Mouse (Mus musculus): ENCODE results near the gene Marveld1. TPM values are rescaled to one million over a fixed set of nuclear protein-coding genes. Genes with fewer than 3 reads are reported as not detected.

The Marveld1 gene
- total and polyA plus RNA-seq, 3 experiments = 9.7 to 24.4 TPM; not detected in 1

DNA sequence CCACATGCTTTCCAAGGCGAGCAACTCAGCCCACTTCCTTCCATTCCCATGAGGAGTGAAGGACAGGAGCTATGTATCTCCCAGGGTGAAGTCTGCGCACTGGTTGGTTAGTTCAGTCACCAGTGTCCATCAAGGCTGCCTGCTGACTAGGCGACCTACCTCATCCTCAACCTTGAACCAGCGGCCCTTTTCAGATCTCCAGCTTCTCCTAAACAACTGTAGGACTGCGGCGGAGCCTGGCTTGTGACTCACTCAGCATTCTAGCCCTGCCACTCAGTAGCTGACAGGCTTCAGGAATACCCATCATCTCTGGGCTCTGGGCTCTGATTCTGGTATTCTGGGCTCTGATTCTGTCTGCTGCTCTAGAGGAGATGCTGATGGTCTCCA is 21.0 kb upstream of the Marveld1 start:
- Histone ChIP-seq H3K36me3 (ENCODE audit: control insufficient read depth in 1 of 2, insufficient read depth in 2 of 2, low read length in 2 of 2) (peaks cover 3 to 44% of the 10 kb centered on the region in 2 experiments; a peak in 3 of 4 replicates), H3K4me3 (ENCODE audit: control insufficient read depth in 1 of 2, insufficient read depth in 1 of 2, low read depth in 2 of 2, low read length in 2 of 2) (no peak overlapping the region), H3K9ac (ENCODE audit: control insufficient read depth, low read depth, low read length, poor library complexity, severe bottlenecking) (no peak overlapping the region), H3K9me3 (replicated peaks; ENCODE audit: insufficient read depth, low read length) (no peaks in the 10 kb centered on the region), H3K27me3 (ENCODE audit: control insufficient read depth in 1 of 2, insufficient read depth in 2 of 2, low read length in 2 of 2) (no peaks in the 10 kb centered on the region), H3K27ac (ENCODE audit: control insufficient read depth, low read depth, low read length) (peak overlapping the region; percentile 6; the same call in 1 of the 2 replicates), H3K4me1 (ENCODE audit: control insufficient read depth in 1 of 2, insufficient read depth in 2 of 2, low read length in 2 of 2) (peaks cover 20 to 47% of the 10 kb centered on the region in 2 experiments), H3K79me2 (ENCODE audit: control insufficient read depth, insufficient read depth, low read length, poor library complexity) (peaks cover 6% of the 10 kb centered on the region)
- TF ChIP-seq EP300 (IDR thresholded peaks at IDR 0.05; ENCODE audit: low read depth in 1 of 2, low read length in 2 of 2) = no peak
- TF ChIP-seq MYB (IDR thresholded peaks at IDR 0.05; ENCODE audit: low read depth, low read length) = no peak
- no peak for TF ChIP-seq UBTF (IDR thresholded peaks at IDR 0.05; ENCODE audit: borderline replicate concordance, insufficient read depth, low read depth, low read length)
- no peak for DNase-seq (ENCODE audit: low read depth, low spot score)

DNA sequence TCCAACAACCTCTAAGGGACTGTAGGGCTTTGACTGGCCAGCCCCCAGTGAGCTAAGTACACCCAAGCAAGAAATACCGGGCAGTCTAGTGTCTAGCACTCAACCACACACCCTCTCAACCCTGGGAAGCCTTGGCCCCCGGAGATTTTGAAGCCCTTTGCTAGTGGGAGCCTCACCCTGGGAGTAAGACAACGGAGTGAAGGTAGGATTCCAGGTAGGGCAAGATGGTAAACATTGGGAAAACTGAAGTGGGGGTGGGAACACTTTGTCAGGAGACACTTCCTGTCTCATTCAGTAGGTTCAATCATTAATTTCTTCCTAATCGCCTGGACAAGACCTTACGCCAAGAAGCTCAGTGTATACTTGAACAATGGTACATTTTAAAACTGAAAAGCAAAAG is 20.2 kb upstream of the Marveld1 start:
- H3K4me3 ChIP-seq (ENCODE audit: control insufficient read depth in 1 of 2, insufficient read depth in 1 of 2, low read depth in 2 of 2, low read length in 2 of 2) = no peak overlapping the region

DNA sequence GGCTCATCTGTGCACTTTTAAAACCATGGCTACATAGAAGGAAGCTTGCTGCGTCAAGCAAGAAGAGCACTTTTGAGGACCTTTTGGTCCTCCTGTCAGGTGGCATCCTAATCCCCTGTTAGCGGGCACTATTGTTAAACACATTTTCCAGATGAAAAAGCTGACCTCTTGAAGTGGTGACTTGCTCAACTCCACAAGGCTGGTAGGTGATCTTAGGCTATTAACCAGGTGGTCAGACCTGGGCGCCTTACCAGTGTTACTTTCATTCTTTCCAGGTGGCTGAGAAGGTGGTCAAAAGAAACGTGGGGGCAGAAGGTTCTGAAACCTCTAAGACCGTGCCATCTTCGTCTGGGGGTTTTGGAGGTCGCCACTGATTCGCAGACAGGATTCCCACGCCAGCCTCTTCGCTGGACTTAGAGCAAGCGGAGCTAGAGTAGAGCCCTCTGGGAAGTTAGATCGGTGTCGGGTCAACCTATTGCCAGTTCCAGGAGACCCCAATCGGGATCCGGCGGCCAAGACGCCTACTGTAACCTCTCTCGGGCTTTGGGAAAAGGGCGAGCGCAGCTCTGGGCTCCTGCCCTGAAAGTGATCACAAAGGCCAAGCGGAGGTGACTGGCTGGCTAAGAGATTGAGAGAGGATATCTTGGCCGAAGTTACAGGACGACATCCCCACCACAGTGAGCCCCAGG is 19.0 kb upstream of the Marveld1 start:
- TF ChIP-seq UBTF (IDR thresholded peaks at IDR 0.05; ENCODE audit: borderline replicate concordance, insufficient read depth, low read depth, low read length) (no peak), ZKSCAN1 (IDR thresholded peaks at IDR 0.05; ENCODE audit: low read depth, low read length) (no peak), POLR2A (IDR thresholded peaks at IDR 0.05; ENCODE audit: control insufficient read depth in 1 of 2, insufficient read depth in 1 of 2, low read depth in 1 of 2, low read length in 2 of 2, poor library complexity in 1 of 2) (no peak), MYC (IDR thresholded peaks at IDR 0.05; ENCODE audit: low read depth, low read length) (no peak), CHD2 (IDR thresholded peaks at IDR 0.05; ENCODE audit: low read length) (no peak), USF1 (IDR thresholded peaks at IDR 0.05; ENCODE audit: low read depth, low read length) (no peak), EP300 (IDR thresholded peaks at IDR 0.05; ENCODE audit: low read depth in 1 of 2, low read length in 2 of 2) (no peak)

More for the DNA sequence above, 20.2 kb upstream of the Marveld1 start:
- TF ChIP-seq ZC3H11A (IDR thresholded peaks at IDR 0.05; ENCODE audit: low read depth, low read length) = no peak
- TF ChIP-seq SIN3A (IDR thresholded peaks at IDR 0.05; ENCODE audit: low read length) = no peak
- TF ChIP-seq CHD1 (IDR thresholded peaks at IDR 0.05; ENCODE audit: low read depth, low read length) = no peak
- TF ChIP-seq ZNF384 (IDR thresholded peaks at IDR 0.05; ENCODE audit: low read depth, low read length) = no peak
- TF ChIP-seq MEF2A (IDR thresholded peaks at IDR 0.05; ENCODE audit: extremely low read depth, insufficient replicate concordance, low read depth, low read length, poor library complexity, severe bottlenecking) = no peak
- TF ChIP-seq HCFC1 (IDR thresholded peaks at IDR 0.05; ENCODE audit: low read depth, low read length) = no peak
- no peak for TF ChIP-seq ETS1 (IDR thresholded peaks at IDR 0.05; ENCODE audit: low read depth, low read length)
- no peak for TF ChIP-seq KAT2A (conservative IDR thresholded peaks at IDR 0.05; ENCODE audit: low read depth, low read length)
- TF ChIP-seq CTCF (IDR thresholded peaks at IDR 0.05 in 2 of 3, conservative IDR thresholded peaks at IDR 0.05 in 1 of 3; ENCODE audit: control insufficient read depth in 1 of 3, insufficient read depth in 1 of 3, low read depth in 2 of 3, low read length in 3 of 3, poor library complexity in 1 of 3, severe bottlenecking in 1 of 3) = no peak
- TF ChIP-seq EP300 (IDR thresholded peaks at IDR 0.05; ENCODE audit: low read depth in 1 of 2, low read length in 2 of 2) = no peak
- no peak for TF ChIP-seq MAX (IDR thresholded peaks at IDR 0.05; ENCODE audit: low read length)
- no peak for TF ChIP-seq ZKSCAN1 (IDR thresholded peaks at IDR 0.05; ENCODE audit: low read depth, low read length)
- no peak for TF ChIP-seq MYC (IDR thresholded peaks at IDR 0.05; ENCODE audit: low read depth, low read length)
- TF ChIP-seq GATA1 (IDR thresholded peaks at IDR 0.05; ENCODE audit: low read depth, low read length) = no peak
- no peak for DNase-seq (ENCODE audit: low read depth, low spot score)
- H3K4me1 ChIP-seq (ENCODE audit: control insufficient read depth in 1 of 2, insufficient read depth in 2 of 2, low read length in 2 of 2) = peaks cover 20 to 48% of the 10 kb centered on the region in 2 experiments
- H3K9ac ChIP-seq (ENCODE audit: control insufficient read depth, low read depth, low read length, poor library complexity, severe bottlenecking) = no peak overlapping the region
- no peak overlapping the region for H3K27ac ChIP-seq (ENCODE audit: control insufficient read depth, low read depth, low read length)
- peaks cover 6% of the 10 kb centered on the region for H3K79me2 ChIP-seq (ENCODE audit: control insufficient read depth, insufficient read depth, low read length, poor library complexity)
- no peaks in the 10 kb centered on the region for H3K9me3 ChIP-seq (replicated peaks; ENCODE audit: insufficient read depth, low read length)
- peaks cover 0 to 47% of the 10 kb centered on the region in 2 experiments; a peak in 2 of 4 replicates for H3K36me3 ChIP-seq (ENCODE audit: control insufficient read depth in 1 of 2, insufficient read depth in 2 of 2, low read length in 2 of 2)
- no peaks in the 10 kb centered on the region for H3K27me3 ChIP-seq (ENCODE audit: control insufficient read depth in 1 of 2, insufficient read depth in 2 of 2, low read length in 2 of 2)

More for the DNA sequence above, 19.0 kb upstream of the Marveld1 start:
- Histone ChIP-seq H3K79me2 (ENCODE audit: control insufficient read depth, insufficient read depth, low read length, poor library complexity) (peaks cover 6% of the 10 kb centered on the region), H3K36me3 (ENCODE audit: control insufficient read depth in 1 of 2, insufficient read depth in 2 of 2, low read length in 2 of 2) (peaks cover 0 to 47% of the 10 kb centered on the region in 2 experiments; a peak in 2 of 4 replicates), H3K9ac (ENCODE audit: control insufficient read depth, low read depth, low read length, poor library complexity, severe bottlenecking) (peak overlapping the region; percentile 82), H3K4me1 (ENCODE audit: control insufficient read depth in 1 of 2, insufficient read depth in 2 of 2, low read length in 2 of 2) (peaks cover 20 to 48% of the 10 kb centered on the region in 2 experiments), H3K4me3 (ENCODE audit: control insufficient read depth in 1 of 2, insufficient read depth in 1 of 2, low read depth in 2 of 2, low read length in 2 of 2) (peak overlapping the region; percentile 78 to 86), H3K27ac (ENCODE audit: control insufficient read depth, low read depth, low read length) (peak overlapping the region; percentile 67), H3K27me3 (ENCODE audit: control insufficient read depth in 1 of 2, insufficient read depth in 2 of 2, low read length in 2 of 2) (no peaks in the 10 kb centered on the region), H3K9me3 (replicated peaks; ENCODE audit: insufficient read depth, low read length) (no peaks in the 10 kb centered on the region)
- DNase-seq (ENCODE audit: low read depth, low spot score) = no peak

Data from MEL (cell line).